Mouse (Mus musculus) erythroblast, adult 5-6 weeks (primary cell): ENCODE measurements around the gene Stx16. TPM values are rescaled to one million over a fixed set of nuclear protein-coding genes. Genes with fewer than 3 reads are reported as not detected.

Experiments used
- ATAC-seq: replicated peaks from 2 replicates; pipeline ENCODE4 v1.8.0; 2016; ENCODE audit warnings: moderate number of reproducible peaks, mild to moderate bottlenecking, moderate TSS enrichment, inconsistent platforms; ENCODE audit not compliant: poor library complexity, low FRiP score, severe bottlenecking
- total RNA-seq, 2 experiments: library from RNA; stranded (forward) in 1 of 2; stranded (reverse) in 1 of 2; fragments of 150-400 nt in 1 of 2; fragments of 200-764, 138-1000 nt in 1 of 2; gene quantifications; 2 replicates each; pipeline versions ENCODE4 v1.2.3 to v1.2.4; 2015 to 2017; ENCODE audit warnings: low replicate concordance in 2 of 2

Gene Stx16
- total RNA-seq, 2 experiments from 2014 or later, result 2.1 to 7.1 TPM

DNA sequence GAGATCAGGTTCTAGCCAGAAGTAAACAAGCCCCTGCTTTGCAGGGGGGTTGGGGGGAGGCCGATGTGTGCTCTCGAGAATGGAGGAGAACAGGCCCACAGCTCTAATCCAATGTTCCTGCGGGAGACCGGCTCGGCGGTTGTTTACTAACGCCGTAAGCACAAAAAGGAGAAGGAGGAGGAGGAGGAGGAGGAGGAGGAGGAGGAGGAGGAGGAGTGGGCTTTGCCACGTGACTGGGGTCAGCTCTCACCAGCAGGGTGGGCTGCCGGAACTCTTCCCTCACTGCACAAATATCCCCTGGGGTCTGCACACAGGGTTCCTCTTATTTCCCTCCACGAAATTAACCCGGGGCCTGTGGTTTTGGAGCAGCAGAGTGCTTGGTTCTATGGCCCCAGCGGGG, 1.5 kb upstream of the Stx16 start:
- no peak for ATAC-seq

DNA sequence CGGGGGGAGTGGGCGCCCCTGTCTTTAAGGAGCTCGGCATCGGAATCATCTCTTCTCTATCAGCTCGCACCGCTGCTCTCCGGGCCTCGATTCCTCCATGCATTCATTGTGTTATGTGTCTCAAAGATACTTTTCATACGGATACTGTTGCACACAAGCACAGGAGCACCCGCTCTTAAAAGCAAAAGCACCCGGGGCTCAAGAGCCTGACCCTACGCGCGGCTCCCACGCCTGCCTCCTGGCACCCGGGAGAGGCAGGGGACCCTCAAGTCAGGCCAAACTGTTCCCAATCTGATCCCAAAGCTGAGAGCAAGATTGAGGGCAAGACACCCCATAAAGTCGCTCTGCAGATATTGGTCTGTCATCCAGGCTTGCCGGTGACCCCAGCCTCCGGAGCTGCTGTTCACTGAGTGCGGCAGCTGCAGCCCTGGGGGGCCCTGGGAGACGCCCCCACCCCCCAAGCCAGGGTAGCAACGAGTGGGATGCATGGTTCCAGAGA, 987 bp upstream of the Stx16 start:
- ATAC-seq, result no peak

GRCm38 (mm10) chr2:174076433-174076824, 321 bp downstream of the Stx16 start:
- ATAC-seq, result no peak

GRCm38 (mm10) chr2:174077004-174077695, 1.0 kb downstream of the Stx16 start:
- ATAC-seq, result peak; percentile 66

DNA sequence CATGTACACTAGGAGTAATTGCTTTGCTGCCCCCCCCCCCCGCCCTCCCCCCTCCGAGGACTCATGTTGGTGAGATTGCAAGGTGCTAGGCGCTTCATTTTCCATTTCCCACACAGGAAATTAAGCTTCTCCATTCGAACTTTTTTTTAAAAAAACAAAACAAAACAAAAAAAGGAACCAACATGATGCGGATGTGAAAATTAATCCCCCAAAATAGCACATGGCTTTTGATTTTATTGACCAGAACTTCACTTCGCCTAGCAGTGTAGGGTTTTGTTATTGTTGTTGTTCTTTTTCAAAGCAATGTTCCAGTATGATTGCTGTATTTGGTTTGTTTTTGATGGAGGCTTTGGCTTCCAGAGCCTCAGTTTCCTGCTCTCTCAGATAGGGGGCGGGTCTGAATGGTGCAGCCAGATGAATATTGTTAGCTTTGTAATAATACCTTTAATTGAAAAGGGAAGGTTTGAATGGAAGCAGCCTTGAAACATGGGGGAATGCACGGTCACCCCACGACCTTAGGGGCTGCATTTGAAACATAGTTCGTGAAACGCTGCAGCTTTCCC, 1.7 kb downstream of the Stx16 start:
- ATAC-seq, result no peak

DNA sequence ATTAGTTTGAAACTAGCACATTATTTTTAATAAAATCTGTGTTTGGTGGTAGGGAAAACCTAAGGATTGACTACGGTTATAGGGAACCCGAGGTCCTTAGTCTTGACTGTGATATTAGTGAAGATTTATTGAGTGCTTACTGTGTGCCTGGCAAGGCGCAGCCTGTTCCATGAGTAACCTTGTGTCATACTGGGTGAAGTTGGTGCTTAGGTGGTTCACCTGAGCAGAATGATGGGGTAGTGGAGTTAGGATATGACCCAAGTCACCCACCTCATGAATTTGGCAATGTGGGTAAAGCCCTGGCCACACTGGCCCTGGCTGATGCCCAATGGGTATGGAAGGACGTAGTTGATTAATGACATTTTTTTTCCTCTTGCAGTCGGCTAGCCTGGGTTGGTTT, 5.7 kb downstream of the Stx16 start:
- ATAC-seq, result no peak

- ATAC-seq, result no peak
Observed at GRCm38 (mm10) chr2:174082380-174082918, 6.3 kb downstream of the Stx16 start.

DNA sequence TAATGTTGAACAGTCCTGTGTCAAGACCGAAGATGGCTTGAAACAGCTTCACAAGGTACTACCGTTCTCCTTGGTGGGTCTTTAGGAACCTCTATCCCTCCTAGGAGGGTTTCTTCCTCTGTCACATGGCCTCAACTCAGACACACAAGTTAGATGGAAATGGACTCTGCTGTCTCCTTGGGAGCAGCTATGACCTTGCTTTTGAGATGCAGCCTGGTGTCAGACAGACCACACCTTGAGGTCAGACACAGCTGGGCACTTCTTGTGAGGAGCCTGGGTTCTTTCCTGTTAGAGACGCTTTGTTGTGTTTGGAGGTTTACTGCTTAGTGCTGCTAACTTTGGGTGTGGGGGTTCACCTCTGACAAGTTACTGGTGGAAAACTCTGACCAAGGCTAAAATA, 19.0 kb downstream of the Stx16 start:
- no peak for ATAC-seq

GRCm38 (mm10) chr2:174102399-174102798, 26.3 kb downstream of the Stx16 start:
- no peak for ATAC-seq

DNA sequence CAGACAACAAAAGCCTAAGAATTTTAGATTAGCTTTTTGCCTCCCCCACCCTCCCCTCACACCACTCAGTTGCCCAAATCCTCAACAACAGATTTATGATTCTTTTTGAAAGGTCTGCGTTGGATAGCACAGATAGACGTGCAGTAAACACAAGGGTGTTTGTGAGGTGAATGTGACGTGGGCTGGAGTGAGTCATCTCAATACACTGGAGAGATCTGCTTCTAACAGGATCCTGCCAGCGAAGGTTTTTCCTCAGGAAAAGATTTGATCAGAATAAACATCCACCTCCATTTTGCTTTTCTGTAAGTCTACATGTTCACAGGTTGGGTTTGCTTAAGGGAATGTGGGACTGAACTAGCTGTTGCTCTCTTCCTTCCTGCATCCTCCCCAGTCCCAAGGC, 27.4 kb downstream of the Stx16 start:
- no peak for ATAC-seq

DNA sequence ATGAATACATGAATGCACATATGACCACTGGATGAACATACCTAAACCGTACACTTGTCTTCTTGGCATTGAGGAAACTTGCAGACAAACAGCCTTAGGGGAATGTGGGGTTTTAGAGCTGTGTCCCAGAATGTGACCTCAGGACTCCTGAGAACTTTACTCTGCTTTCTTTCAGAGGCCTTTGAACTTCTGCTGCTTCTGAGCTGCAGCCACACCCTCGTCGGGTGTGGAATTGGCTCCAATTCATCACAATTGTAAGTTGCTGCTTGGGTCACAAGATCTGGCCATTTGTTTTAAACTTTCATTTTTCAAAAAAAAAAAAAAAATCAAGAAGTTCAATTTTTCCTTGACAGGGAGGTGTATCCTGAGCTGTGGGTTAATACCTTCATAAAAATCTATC, 31.3 kb downstream of the Stx16 start:
- no peak for ATAC-seq

GRCm38 (mm10) chr2:174109991-174110782, 34.1 kb downstream of the Stx16 start, which contains the start of gene Npepl1:
Npepl1 (plus strand) TSS chr2:174110349.
- ATAC-seq, result 0 out of 2 replicates have a peak, but pooled peaks have one; percentile 30

DNA sequence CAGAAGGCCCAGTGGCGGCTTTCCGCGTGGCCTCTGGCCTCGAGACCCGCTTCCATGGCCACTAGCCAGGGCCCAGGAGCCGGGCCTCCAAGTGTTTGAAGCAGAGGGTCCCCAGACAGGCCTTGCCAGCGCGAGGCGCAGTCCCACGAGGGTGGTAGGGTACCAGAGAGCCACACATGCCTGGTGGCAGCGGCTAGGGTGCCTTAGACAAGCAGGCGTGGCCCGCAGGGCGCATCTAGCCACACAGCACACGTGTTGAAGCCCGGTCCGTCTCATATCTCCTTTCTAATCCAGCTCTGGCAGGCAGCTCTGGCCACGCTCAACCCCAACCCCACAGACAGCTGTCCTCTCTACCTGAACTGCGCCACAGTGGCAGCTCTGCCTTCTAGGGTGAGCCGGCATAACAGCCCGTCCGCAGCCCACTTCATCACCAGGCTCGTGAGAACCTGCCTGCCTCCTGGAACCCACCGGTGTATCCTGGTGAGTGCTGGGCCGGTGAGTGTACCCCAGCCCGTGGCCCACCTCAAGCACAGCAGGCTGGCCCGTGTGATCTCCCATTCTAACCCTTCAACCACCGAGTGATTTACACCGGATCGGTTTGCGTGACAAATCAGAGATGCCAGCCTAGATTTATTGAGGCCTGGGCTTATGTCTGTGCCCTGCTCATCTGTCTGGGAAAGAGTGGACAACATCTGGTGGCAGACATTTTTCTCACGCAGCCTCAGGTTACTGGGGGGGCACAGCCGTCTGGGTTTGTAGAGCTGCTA, 34.9 kb downstream of the Stx16 start:
- 0 out of 2 replicates have a peak, but pooled peaks have one; percentile 27 for ATAC-seq

GRCm38 (mm10) chr2:174112931-174113330, 36.8 kb downstream of the Stx16 start:
- no peak for ATAC-seq

GRCm38 (mm10) chr2:174114148-174114864, 38.2 kb downstream of the Stx16 start:
- no peak for ATAC-seq

GRCm38 (mm10) chr2:174116929-174117328, 40.8 kb downstream of the Stx16 start:
- ATAC-seq, result no peak

- no peak for ATAC-seq
Observed at GRCm38 (mm10) chr2:174118141-174118540, 42.0 kb downstream of the Stx16 start.

- ATAC-seq, result no peak
Observed at GRCm38 (mm10) chr2:174119259-174119658, 43.2 kb downstream of the Stx16 start.

GRCm38 (mm10) chr2:174120631-174121030, 44.5 kb downstream of the Stx16 start:
- no peak for ATAC-seq
